In genomic region chr16:38385184-38385634, GRCm38 (mm10) we compare ENCODE assay signal across 19 mouse cellular contexts. TPM values are rescaled to one million over a fixed set of nuclear protein-coding genes. Genes with fewer than 3 reads are reported as not detected.
"Had no signal": no experiment of that assay in that cellular context is flagged by ENCODE, and none has a peak within 500 bp of the region (broad histone marks: within the 10 kb centered on the region; RNA-seq: fewer than 3 reads in every experiment).

No protein-coding gene starts in this region.

- H3K4me1 ChIP-seq: kidney, embryonic 15.5 days; limb, embryonic 12.5 days; lung, embryonic 15.5 days; midbrain, embryonic 12.5 days had no signal

- H3K4me3 ChIP-seq: kidney, embryonic 15.5 days; limb, embryonic 12.5 days; lung, embryonic 15.5 days; midbrain, embryonic 12.5 days had no signal

- H3K27ac ChIP-seq: kidney, embryonic 15.5 days; limb, embryonic 12.5 days; lung, embryonic 15.5 days; macrophage; midbrain, embryonic 12.5 days had no signal

- ATAC-seq: intestine, embryonic 16.5 days; midbrain, embryonic 16.5 days had no signal

- H3K27me3 ChIP-seq: kidney, embryonic 15.5 days; limb, embryonic 12.5 days; lung, embryonic 15.5 days; midbrain, embryonic 12.5 days had no signal

- H3K4me2 ChIP-seq: kidney, embryonic 15.5 days; limb, embryonic 12.5 days; lung, embryonic 15.5 days; midbrain, embryonic 12.5 days had no signal

- DNase-seq: kidney, adult 2 months; kidney, postnatal 14 days; lung, postnatal 14 days; right cerebral cortex, postnatal 14 days; thymus, postnatal 36 days had no signal

- H3K9me3 ChIP-seq: kidney, embryonic 15.5 days; limb, embryonic 12.5 days; lung, embryonic 15.5 days; midbrain, embryonic 12.5 days had no signal

- H3K9ac ChIP-seq: kidney, embryonic 15.5 days; limb, embryonic 12.5 days; lung, embryonic 15.5 days; midbrain, embryonic 12.5 days had no signal

- H3K36me3 ChIP-seq: kidney, embryonic 15.5 days; limb, embryonic 12.5 days; lung, embryonic 15.5 days; midbrain, embryonic 12.5 days had no signal

RNA-seq across cellular contexts. Expression of gene Popdc2, which starts 23.2 kb away (rescaled TPM):
- polyA plus RNA-seq: macrophage had no signal

RNA-seq across cellular contexts. Expression of gene Gm21987, which starts 38.4 kb away (rescaled TPM):
- total RNA-seq: left cerebral cortex, postnatal 36 days; liver, adult 2 months; megakaryocyte-erythroid progenitor cell, adult 5-6 weeks had no signal
- polyA plus RNA-seq: kidney, adult 2 months; kidney, embryonic 15.5 days; large intestine, adult 2 months; limb, embryonic 12.5 days; liver, adult 2 months; lung, embryonic 15.5 days; macrophage; midbrain, embryonic 12.5 days; midbrain, embryonic 16.5 days; neural tube, embryonic 14.5 days; small intestine, adult 2 months; thymus, postnatal 0 days had no signal

RNA-seq across cellular contexts. Expression of gene Maats1, which starts 43.3 kb away (rescaled TPM):
- total RNA-seq: liver, adult 2 months had no signal
- polyA plus RNA-seq: liver, adult 2 months; macrophage had no signal

RNA-seq across cellular contexts. Expression of gene Pla1a, which starts 47.7 kb away (rescaled TPM):
- total RNA-seq: megakaryocyte-erythroid progenitor cell, adult 5-6 weeks had no signal
- polyA plus RNA-seq: macrophage had no signal
